Mouse (Mus musculus): Measurements from ENCODE around the gene Vamp1. TPM values are rescaled to one million over a fixed set of nuclear protein-coding genes. Genes with fewer than 3 reads are reported as not detected.

Vamp1 gene
- 5.1 and 6.2 TPM in 2 replicates for polyA plus RNA-seq (2012; rRNA removed)

GRCm38 (mm10) chr6:125215148-125215954 is at the start of gene Vamp1:
Gene Vamp1 (plus strand): TSS chr6:125215551.

GRCm38 (mm10) chr6:125166051-125166751 is 49.1 kb upstream of the Vamp1 start, which contains the start of gene Gapdh:
Gene Gapdh (minus strand): TSS chr6:125166467.

GRCm38 (mm10) chr6:125191332-125192015 is 23.9 kb upstream of the Vamp1 start, which contains the start of the genes Ncapd2 and Mrpl51:
Gene Ncapd2 (minus strand): TSS chr6:125191701.
Gene Mrpl51 (plus strand): TSS chr6:125191801.

GRCm38 (mm10) chr6:125231117-125232044 is 16.0 kb downstream of the Vamp1 start, which contains the start of gene Tapbpl:
Gene Tapbpl (minus strand): TSS chr6:125231860.

GRCm38 (mm10) chr6:125236782-125237181 is 21.4 kb downstream of the Vamp1 start, which contains the start of gene Cd27:
Gene Cd27 (minus strand): TSS chr6:125237010.

GRCm38 (mm10) chr6:125285890-125286289 is 70.5 kb downstream of the Vamp1 start, which contains the start of gene Tuba3a:
Gene Tuba3a (minus strand): TSS chr6:125286042.

Other genes starting within 250 kb of the Vamp1 start
- gene Pianp, start 218.9 kb upstream of the Vamp1 start, polyA plus RNA-seq (2012; rRNA removed): 0.04 and 0.06 TPM in 2 replicates
- gene Zfp384, start 206.4 kb upstream of the Vamp1 start, polyA plus RNA-seq (2012; rRNA removed): 18.4 and 20.2 TPM in 2 replicates
- 22.3 and 26.4 TPM in 2 replicates for gene Ing4, start 175.8 kb upstream of the Vamp1 start, polyA plus RNA-seq (2012; rRNA removed)
- gene Acrbp, start 165.9 kb upstream of the Vamp1 start, polyA plus RNA-seq (2012; rRNA removed): 3.3 and 4.0 TPM in 2 replicates
- gene Lpar5, start 147.6 kb upstream of the Vamp1 start, polyA plus RNA-seq (2012; rRNA removed): 1.1 and 1.4 TPM in 2 replicates
- gene Chd4, start 119.6 kb upstream of the Vamp1 start, polyA plus RNA-seq (2012; rRNA removed): 17.0 and 20.2 TPM in 2 replicates
- gene Nop2, start 83.6 kb upstream of the Vamp1 start, polyA plus RNA-seq (2012; rRNA removed): 16.0 and 17.2 TPM in 2 replicates
- 5.6 and 7.2 TPM in 2 replicates for gene Iffo1, start 70.3 kb upstream of the Vamp1 start, polyA plus RNA-seq (2012; rRNA removed)
- 2,795 and 3,480 TPM in 2 replicates for gene Gapdh, start 49.1 kb upstream of the Vamp1 start, polyA plus RNA-seq (2012; rRNA removed)
- gene Ncapd2, start 23.9 kb upstream of the Vamp1 start, polyA plus RNA-seq (2012; rRNA removed): 60.5 and 72.0 TPM in 2 replicates
- 51.4 and 53.4 TPM in 2 replicates for gene Mrpl51, start 23.8 kb upstream of the Vamp1 start, polyA plus RNA-seq (2012; rRNA removed)
- gene Tapbpl, start 16.3 kb downstream of the Vamp1 start, polyA plus RNA-seq (2012; rRNA removed): 15.6 and 17.1 TPM in 2 replicates
- gene Cd27, start 21.5 kb downstream of the Vamp1 start, polyA plus RNA-seq (2012; rRNA removed): 0.64 and 0.66 TPM in 2 replicates
- not detected in 2 replicates for gene Tuba3a, start 70.5 kb downstream of the Vamp1 start, polyA plus RNA-seq (2012; rRNA removed)
- gene Ltbr, start 98.3 kb downstream of the Vamp1 start, polyA plus RNA-seq (2012; rRNA removed): 17.3 and 17.8 TPM in 2 replicates
- 1.0 and 1.1 TPM in 2 replicates for gene Scnn1a, start 105.1 kb downstream of the Vamp1 start, polyA plus RNA-seq (2012; rRNA removed)
- 35.6 and 36.2 TPM in 2 replicates for gene Tnfrsf1a, start 133.8 kb downstream of the Vamp1 start, polyA plus RNA-seq (2012; rRNA removed)
- gene Plekhg6, start 165.2 kb downstream of the Vamp1 start, polyA plus RNA-seq (2012; rRNA removed): 0.77 and 1.1 TPM in 2 replicates

Data from liver, embryonic 18 days (tissue).